Mouse (Mus musculus): Measurements from ENCODE around the gene Tmem239. TPM values are rescaled to one million over a fixed set of nuclear protein-coding genes. Genes with fewer than 3 reads are reported as not detected.
"Not testable (repeated sequence)": the region's sequence is repeated elsewhere in the genome, so short reads cannot be mapped to it uniquely, and the experiment has no call there.

Tmem239 gene
- not detected in 2 replicates for polyA plus RNA-seq (2012)

DNA sequence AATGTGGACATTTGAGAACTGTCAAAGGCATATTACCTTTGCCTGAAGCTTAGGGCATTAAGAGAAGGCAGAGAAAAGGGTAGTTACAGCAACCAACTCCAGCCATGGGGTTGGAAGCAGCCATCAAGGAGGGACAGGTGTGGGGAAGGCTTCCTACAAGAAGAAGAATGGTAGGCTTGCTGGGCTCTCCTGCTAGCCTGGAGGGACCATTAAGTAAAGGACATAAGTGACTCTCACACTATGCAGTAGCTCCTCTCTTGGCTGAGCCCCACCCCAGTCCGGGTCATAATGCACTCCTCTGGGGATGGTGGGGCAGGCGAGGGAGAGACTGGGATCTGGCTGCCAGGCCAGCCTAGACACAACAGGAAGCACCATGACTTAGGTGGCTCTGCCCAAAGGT lies at the start of gene Tmem239:
TSS of gene Tmem239 (plus strand) at position 301 of the 400 bp plus-strand sequence.
- peaks cover 4% of the 10 kb centered on the region; the same call in 1 of the 2 replicates for H3K27me3 ChIP-seq (ENCODE audit: control insufficient read depth)
- H3K4me3 ChIP-seq (replicated peaks), result no peak within 1 kb of the TSS
- H3K9me3 ChIP-seq (ENCODE audit: control insufficient read depth, low read length), result no peaks in the 10 kb centered on the region
- no peaks in the 10 kb centered on the region for H3K36me3 ChIP-seq (ENCODE audit: control insufficient read depth)
- no peak for TF ChIP-seq GATA1 (IDR thresholded peaks at IDR 0.05; ENCODE audit: low read length)
- no peak for TF ChIP-seq TAL1 (IDR thresholded peaks at IDR 0.05; ENCODE audit: low read length)
- H3K4me1 ChIP-seq (ENCODE audit: control insufficient read depth), result no peaks in the 10 kb centered on the region; the same call in 1 of the 2 replicates

DNA sequence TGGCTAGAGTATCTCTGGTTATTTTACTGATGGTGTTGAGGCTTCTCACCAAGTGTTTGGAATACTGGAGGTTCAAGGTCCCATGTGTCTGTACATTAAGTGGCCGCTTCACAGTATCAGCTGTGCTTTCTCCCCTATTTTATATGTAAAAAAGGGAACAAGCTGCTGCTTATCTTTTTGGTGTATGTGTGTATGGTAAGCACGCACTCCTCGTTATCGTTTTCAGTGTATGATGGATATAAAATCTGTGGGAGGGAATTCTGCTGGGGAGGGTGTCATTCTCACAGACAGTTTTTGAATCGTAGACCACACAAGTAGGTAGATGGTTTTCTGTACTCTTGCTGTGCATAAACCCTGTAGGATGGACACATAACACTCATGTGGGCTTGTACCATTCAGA lies 48.7 kb upstream of the Tmem239 start:
- TF ChIP-seq TAL1 (IDR thresholded peaks at IDR 0.05; ENCODE audit: low read length) (no peak), GATA1 (IDR thresholded peaks at IDR 0.05; ENCODE audit: low read length) (no peak)
- Histone ChIP-seq H3K36me3 (ENCODE audit: control insufficient read depth) (no peaks in the 10 kb centered on the region), H3K4me3 (replicated peaks) (no peak overlapping the region), H3K9me3 (ENCODE audit: control insufficient read depth, low read length) (no peaks in the 10 kb centered on the region), H3K27me3 (ENCODE audit: control insufficient read depth) (peaks cover 54% of the 10 kb centered on the region), H3K4me1 (ENCODE audit: control insufficient read depth) (no peaks in the 10 kb centered on the region; the same call in 1 of the 2 replicates)

DNA sequence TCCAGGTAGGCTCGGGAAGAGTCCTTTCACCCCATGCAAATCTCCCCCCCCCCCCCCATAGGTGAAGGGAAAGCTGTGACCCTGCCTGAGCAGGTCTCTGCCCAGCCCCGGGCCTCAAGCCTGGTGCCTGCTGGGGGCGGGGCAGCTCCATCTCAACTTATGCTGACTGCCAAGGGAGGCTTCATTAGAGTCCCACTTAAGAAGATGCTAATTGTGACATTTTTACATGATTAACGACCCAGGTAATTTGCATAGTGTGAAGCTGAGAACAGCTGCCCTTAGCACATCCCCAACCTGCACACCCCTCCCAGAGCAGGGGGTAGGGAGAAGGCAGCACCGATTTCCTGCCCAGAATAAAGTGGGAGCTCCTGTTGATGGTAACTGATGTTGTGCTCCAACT lies 47.4 kb upstream of the Tmem239 start:
- peaks cover 67% of the 10 kb centered on the region for H3K27me3 ChIP-seq (ENCODE audit: control insufficient read depth)
- H3K9me3 ChIP-seq (ENCODE audit: control insufficient read depth, low read length), result no peaks in the 10 kb centered on the region
- H3K4me3 ChIP-seq (replicated peaks), result no peak overlapping the region
- TF ChIP-seq GATA1 (IDR thresholded peaks at IDR 0.05; ENCODE audit: low read length) (no peak), TAL1 (IDR thresholded peaks at IDR 0.05; ENCODE audit: low read length) (no peak)
- no peaks in the 10 kb centered on the region; the same call in 1 of the 2 replicates for H3K4me1 ChIP-seq (ENCODE audit: control insufficient read depth)
- H3K36me3 ChIP-seq (ENCODE audit: control insufficient read depth), result no peaks in the 10 kb centered on the region

DNA sequence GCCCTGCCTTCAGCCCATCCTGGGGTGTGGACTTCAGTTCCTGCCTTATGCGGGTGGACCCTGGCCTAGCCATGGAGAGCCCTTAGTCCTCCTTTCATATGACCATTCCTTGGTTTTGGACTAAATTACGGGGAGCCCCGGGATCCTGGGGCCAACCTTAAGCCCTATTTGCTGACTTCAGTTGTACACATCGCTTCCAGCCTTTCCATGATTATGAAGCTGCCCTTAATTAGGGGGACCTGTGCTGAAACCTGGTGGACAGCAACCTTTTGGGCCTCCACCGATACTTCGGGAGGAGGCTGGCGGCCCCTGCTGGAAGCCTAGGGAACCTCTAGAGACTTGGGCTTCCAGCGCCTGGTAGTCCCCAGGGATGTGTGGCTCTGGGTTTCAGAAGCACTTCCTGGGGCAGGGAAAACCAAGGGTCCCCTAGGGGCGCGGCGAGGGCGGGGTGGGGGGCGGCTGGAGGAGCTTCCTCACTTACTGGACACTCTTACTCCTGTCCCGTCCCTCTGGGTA lies 43.7 kb upstream of the Tmem239 start:
- no peak for TF ChIP-seq TAL1 (IDR thresholded peaks at IDR 0.05; ENCODE audit: low read length)
- TF ChIP-seq GATA1 (IDR thresholded peaks at IDR 0.05; ENCODE audit: low read length), result no peak
- H3K4me3 ChIP-seq (replicated peaks), result no peak overlapping the region
- peaks cover 93% of the 10 kb centered on the region for H3K27me3 ChIP-seq (ENCODE audit: control insufficient read depth)
- no peaks in the 10 kb centered on the region for H3K36me3 ChIP-seq (ENCODE audit: control insufficient read depth)
- no peaks in the 10 kb centered on the region; the same call in 1 of the 2 replicates for H3K4me1 ChIP-seq (ENCODE audit: control insufficient read depth)
- no peaks in the 10 kb centered on the region for H3K9me3 ChIP-seq (ENCODE audit: control insufficient read depth, low read length)

DNA sequence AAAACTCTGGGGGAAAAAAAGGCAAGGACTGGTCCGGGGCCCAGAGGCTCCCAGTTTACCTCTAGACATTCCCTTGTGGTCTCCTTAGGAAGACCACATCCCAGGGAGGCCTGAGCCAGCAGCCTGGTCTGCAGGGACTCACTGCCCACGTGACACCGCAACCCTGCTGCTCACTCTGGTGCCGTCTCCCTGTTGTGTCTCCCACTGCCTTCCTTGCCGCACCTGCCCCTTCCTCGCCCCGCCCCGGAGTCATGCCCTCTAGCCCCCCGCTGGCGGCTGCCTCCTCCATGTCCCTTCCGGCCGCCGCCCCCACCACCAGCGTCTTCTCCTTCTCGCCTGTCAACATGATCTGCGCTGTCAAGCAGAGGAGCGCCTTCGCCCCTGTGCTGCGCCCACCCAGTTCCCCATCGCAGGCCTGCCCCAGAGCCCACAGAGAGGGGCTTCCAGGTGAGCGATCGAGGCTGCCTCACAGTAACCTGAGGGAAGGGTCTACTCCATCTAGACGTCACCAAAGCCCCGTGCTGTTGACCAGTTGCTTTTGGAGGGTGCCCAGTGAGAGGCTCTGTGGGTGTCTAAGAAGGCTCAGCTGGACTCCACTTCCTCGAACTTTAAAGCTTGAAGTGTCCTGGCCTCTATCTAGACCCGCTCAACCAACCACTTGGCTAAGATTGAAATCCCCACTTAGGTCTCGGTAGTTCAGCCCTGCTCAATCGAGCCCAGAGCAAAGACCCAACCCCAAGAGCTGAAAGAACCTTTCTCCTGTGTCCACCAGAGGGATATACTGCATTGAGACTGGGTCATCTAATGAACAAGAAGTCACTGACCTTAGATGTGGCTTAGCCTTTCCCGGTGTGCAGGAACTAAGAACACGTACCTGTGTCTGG lies 40.8 kb upstream of the Tmem239 start:
- no peaks in the 10 kb centered on the region for H3K36me3 ChIP-seq (ENCODE audit: control insufficient read depth)
- no peaks in the 10 kb centered on the region; the same call in 1 of the 2 replicates for H3K4me1 ChIP-seq (ENCODE audit: control insufficient read depth)
- TF ChIP-seq GATA1 (IDR thresholded peaks at IDR 0.05; ENCODE audit: low read length) (no peak), TAL1 (IDR thresholded peaks at IDR 0.05; ENCODE audit: low read length) (no peak)
- no peaks in the 10 kb centered on the region for H3K9me3 ChIP-seq (ENCODE audit: control insufficient read depth, low read length)
- peaks cover 66% of the 10 kb centered on the region for H3K27me3 ChIP-seq (ENCODE audit: control insufficient read depth)
- H3K4me3 ChIP-seq (replicated peaks), result no peak overlapping the region

DNA sequence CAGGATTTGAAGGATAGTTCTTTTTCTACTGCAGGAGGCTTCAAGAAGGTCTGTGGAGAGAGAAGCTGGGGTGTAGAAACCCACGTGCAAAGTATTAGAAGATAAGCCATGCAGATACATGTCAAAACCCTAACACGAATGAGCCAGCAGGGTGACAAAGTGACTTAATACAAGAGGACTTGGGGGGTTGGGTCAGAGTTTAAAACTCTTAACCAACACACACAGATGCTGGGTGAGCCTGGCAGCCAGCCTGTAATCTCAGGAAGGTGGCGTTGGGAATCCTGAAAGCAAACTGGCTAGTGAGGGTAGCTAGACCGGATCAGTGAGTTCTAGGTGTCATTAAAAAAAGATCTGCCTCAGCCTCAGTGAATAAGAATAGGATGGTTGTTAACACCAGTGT lies 38.9 kb upstream of the Tmem239 start:
- no peaks in the 10 kb centered on the region for H3K9me3 ChIP-seq (ENCODE audit: control insufficient read depth, low read length)
- H3K36me3 ChIP-seq (ENCODE audit: control insufficient read depth), result no peaks in the 10 kb centered on the region

DNA sequence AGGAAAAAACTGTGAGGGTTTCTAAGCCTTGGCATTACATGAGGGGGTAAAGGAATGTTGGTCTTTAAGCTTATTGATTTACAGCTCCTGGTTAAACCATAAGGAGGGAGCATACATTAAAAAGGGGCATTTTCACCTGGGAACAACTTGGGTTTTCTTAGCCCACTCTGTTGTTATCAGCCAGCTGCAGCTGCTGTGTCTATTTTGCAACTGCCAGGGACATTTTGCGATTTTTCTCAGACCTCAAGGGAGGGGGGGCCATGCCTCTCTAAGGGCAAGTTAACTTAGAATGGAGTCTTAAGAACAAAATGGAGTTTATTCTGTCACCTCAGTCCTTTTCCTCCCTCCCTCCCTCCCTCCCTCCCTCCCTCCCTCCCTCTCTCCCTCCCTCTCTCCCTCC lies 33.3 kb upstream of the Tmem239 start:
- not testable (repeated sequence) for H3K9me3 ChIP-seq (ENCODE audit: control insufficient read depth, low read length); H3K36me3 ChIP-seq (ENCODE audit: control insufficient read depth); H3K4me3 ChIP-seq (replicated peaks); H3K27me3 ChIP-seq (ENCODE audit: control insufficient read depth)
- peaks cover 10% of the 10 kb centered on the region for H3K4me1 ChIP-seq (ENCODE audit: control insufficient read depth)

More for the DNA sequence above, 38.9 kb upstream of the Tmem239 start:
- H3K4me1 ChIP-seq (ENCODE audit: control insufficient read depth), result peaks cover 2% of the 10 kb centered on the region; the same call in 1 of the 2 replicates
- TF ChIP-seq TAL1 (IDR thresholded peaks at IDR 0.05; ENCODE audit: low read length) (no peak), GATA1 (IDR thresholded peaks at IDR 0.05; ENCODE audit: low read length) (no peak)
- H3K27me3 ChIP-seq (ENCODE audit: control insufficient read depth), result peaks cover 46% of the 10 kb centered on the region
- no peak overlapping the region for H3K4me3 ChIP-seq (replicated peaks)

DNA sequence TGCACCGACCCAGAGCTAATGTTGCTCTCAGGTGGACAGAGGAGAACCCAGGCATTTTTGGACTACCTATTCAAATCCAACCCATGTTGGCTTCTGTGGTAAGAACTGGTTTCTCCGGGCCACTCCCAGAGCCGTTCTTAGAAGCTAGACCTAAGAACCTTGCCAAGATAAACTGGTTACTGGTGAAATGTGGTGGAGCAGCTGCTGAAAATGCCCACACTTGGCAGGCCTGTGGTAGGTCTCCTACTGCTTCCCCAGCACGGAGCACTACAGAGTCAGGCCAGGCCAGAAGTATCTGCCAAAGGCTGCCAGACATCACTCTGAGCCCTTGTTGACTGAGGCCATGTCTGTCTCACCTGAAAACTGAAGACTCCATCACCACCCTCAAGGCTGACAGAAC lies 31.3 kb upstream of the Tmem239 start:
- Histone ChIP-seq H3K4me1 (ENCODE audit: control insufficient read depth) (peaks cover 10% of the 10 kb centered on the region), H3K36me3 (ENCODE audit: control insufficient read depth) (no peaks in the 10 kb centered on the region), H3K4me3 (replicated peaks) (no peak overlapping the region), H3K9me3 (ENCODE audit: control insufficient read depth, low read length) (no peaks in the 10 kb centered on the region), H3K27me3 (ENCODE audit: control insufficient read depth) (peaks cover 2% of the 10 kb centered on the region)
- TF ChIP-seq GATA1 (IDR thresholded peaks at IDR 0.05; ENCODE audit: low read length), result no peak
- no peak for TF ChIP-seq TAL1 (IDR thresholded peaks at IDR 0.05; ENCODE audit: low read length)

DNA sequence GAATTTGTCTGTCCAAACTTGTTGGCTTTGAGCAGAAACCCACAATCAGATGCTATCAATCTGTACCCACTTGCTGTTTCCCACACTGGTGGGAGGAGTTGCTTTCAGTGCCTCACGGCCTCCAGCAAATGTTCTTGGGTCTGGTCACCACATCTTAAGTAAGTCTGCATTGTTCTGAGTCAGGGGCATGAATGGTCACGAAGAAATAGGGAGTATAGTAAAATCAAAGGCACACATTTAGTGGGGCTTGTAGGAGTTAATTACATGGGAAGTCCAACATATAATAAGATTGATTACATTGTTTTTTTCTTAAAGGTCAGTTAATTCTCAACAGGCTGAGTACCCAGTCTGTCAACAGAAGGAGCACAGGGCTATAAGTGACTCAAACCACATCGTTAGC lies 23.1 kb upstream of the Tmem239 start:
- Histone ChIP-seq H3K4me3 (replicated peaks) (no peak overlapping the region), H3K4me1 (ENCODE audit: control insufficient read depth) (no peaks in the 10 kb centered on the region), H3K9me3 (ENCODE audit: control insufficient read depth, low read length) (no peaks in the 10 kb centered on the region), H3K27me3 (ENCODE audit: control insufficient read depth) (peaks cover 6% of the 10 kb centered on the region; the same call in 1 of the 2 replicates), H3K36me3 (ENCODE audit: control insufficient read depth) (no peaks in the 10 kb centered on the region)
- TF ChIP-seq GATA1 (IDR thresholded peaks at IDR 0.05; ENCODE audit: low read length) (no peak), TAL1 (IDR thresholded peaks at IDR 0.05; ENCODE audit: low read length) (no peak)

Measured in erythroblast, embryonic 14.5 days (primary cell).